Mouse (Mus musculus): ENCODE data around the gene Mst1r. TPM values are rescaled to one million over a fixed set of nuclear protein-coding genes. Genes with fewer than 3 reads are reported as not detected.
A peak's percentile ranks its signal among the peaks of the same experiment; 100 is the strongest.

The Mst1r gene
- total RNA-seq (2021) (1 to 10 TPM; 7.4 to 8.1 TPM), polyA plus RNA-seq (2012; rRNA removed) (34.0 and 41.0 TPM in 2 replicates)
- long read RNA-seq, full-length matches to known transcripts = 2 of 3 reads
- long read RNA-seq, partial matches to known transcripts = 1 of 3 reads
- long read RNA-seq, other reads (novel, unspliced or antisense) = 0 of 3 reads

DNA sequence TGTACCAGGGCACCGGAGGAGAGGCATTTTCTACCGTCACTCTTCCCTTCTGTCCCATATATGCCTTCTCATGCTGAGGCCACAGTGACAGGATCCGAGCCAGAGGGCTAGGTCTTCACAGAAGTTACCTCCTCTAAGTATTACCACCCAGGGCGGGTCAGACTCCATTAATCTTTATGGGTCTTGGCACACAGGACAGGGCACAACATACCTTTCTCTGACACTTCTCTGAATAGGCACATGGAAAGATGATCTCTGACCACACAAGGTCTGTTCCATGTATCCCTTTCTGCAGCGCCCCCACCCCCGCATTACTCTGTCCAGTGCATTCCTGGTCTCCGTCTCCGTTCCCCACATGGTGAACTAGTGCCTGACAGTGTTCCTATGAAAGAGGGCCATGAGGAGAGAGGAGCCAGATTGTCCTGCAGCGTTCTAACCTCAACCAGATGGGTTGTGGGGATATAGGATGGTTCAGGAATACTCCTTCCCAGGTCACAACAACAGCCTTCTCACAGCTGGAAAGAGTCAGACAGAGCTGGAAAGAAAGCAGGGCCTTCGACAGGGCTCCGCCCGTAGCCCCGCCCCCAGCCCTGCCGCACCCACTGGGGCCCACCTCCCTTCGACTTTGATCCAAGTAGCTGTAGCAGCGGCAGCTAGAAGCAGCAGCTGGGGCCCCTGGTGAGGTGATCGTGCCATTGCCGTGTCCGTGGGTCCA is at the start of gene Mst1r:
Mst1r (plus strand) TSS at position 622 of the 715 bp plus-strand sequence.
- peak; percentile 91 for DNase-seq

DNA sequence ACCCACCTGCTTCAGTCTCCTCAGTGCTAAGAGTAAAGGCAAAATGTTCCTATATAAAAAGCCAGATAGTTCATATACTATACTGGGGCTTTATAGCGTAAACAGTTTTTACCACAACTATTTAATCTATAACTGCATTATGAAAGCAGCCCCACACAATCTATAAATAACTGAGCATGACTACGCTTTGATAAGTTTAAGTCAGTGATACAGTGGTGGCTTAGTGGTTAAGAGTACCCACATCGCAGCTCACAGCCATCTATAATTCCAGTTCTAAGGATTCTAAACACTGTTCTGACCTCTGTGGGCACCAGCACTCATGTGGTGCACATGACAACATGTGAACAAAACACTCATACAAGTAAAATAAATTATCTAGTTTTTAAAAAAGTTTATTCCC is 48.3 kb upstream of the Mst1r start:
- DNase-seq = no peak

DNA sequence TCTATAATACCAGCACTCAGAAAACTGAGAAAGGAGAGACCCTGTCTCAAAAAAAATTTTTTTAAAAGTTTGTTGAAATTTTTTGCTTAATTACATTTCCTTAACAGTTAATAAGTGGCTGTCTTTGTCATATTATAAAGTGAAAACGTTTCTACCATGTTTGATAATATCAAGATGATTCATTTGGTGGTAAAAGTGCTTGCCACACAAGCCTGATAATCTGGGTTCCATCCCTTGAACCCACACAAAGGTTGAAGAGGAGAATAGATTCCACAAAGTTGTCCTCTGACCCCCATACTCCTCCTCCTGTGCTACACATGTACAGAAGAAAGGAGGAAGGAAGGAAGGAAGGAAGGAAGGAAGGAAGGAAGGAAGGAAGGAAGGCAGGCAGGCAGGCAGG is 42.2 kb upstream of the Mst1r start:
- no peak for DNase-seq

- no peak for DNase-seq
Observed at GRCm38 (mm10) chr9:107866081-107866480, 40.6 kb upstream of the Mst1r start.

DNA sequence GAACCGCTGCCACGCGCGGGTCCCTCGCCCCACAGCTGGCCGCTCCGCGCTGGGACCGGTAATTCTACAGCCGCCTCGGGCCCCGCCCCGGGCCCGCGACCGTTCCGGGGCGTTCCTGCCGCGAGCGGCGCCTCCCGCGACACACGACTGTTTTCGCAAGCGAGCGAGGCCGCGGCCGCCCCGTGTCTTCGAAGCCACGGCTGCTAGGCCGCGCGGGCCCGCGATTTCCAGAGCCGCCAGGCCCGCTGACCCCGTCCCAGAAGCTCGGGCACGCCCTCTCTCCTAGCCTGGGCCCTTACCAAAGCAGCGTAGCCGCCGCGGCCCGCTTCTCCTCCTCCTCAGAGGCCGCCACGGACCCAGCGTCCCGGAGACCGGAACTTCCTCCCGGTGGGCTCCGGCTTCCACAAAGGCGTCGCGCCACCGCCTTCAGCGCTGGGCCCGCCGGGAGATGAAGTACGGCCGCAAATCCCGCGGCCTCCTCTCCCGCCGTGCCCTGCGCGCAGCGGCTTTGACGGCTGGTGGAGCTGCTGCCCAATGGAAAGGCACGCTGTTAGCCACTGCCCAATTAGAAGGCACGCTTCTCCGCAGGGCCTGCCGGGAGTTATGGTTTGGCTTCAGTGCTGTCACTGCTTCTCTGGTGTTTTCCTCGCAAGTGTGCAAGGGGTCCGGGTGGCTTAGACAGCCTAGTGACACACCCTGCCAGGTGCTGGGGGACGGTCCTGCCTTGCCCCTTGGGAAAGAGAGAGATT is 34.1 kb upstream of the Mst1r start:
- peak; percentile 97 for DNase-seq

GRCm38 (mm10) chr9:107873137-107873536 is 33.5 kb upstream of the Mst1r start, which contains the start of gene Rbm6:
TSS of gene Rbm6 (minus strand) at chr9:107873237.
- no peak for DNase-seq

DNA sequence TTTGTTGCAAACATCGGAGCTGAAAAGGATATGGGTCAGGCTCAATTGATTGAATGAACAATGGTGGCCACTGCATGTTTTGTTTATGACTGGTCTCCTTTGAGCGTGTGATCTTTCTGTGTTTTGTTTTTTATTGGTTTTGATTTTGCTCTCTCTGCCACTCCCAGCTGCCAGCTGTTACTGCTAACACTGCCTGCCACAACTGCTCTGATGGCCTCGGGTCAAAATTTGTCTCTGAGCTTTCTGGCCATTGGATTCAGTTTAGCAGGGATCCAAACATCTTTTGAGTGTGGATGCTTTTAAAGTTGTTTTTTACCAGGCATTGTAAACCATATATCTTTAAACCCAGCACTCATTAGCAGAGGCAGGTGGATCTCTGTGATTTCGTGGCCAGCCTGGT is 26.3 kb upstream of the Mst1r start:
- no peak for DNase-seq

GRCm38 (mm10) chr9:107887804-107888266 is 18.8 kb upstream of the Mst1r start, which contains the start of gene Mon1a:
TSS of gene Mon1a (plus strand) at chr9:107888151.
- DNase-seq = peak; percentile 96

GRCm38 (mm10) chr9:107888267-107888850 is 18.3 kb upstream of the Mst1r start:
- DNase-seq = peak; percentile 44

DNA sequence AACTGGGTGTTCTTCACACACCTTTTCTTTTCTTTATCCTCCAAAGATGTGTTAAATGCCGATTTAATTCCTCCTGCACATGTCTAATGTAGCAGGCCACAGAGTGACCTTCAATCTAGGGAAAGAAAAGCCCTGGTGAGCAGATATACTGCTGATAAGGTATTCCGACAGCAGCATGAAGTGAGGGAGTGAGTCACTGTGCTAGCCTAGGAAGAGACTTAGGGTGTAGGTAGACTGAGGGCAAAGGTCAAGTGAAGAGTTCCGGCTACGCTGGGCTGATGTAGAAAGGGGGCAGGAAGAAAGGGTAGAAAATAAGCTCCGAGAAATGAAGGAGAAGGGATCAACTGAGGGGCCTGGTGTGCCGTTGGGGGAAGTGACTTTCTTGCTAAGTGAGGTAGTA is 16.4 kb upstream of the Mst1r start:
- DNase-seq = no peak

DNA sequence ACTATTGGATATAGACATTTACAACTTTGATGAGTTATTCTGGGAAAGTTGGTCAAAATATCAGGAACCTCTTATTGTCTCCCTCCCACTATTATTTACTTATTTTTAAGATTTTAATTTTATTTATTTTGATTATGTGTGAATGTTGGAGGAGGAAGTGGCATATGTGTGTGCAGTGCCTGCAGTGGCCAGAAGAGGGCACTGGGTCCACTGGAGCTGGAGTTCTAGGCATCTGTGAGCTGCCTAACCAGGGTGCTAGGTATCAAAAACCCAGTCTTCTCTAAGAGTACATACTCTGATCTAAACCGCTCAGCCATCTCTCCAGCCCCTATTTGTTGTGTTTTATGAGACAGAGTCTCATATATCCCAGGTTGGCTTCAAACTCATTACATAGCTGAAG is 15.7 kb upstream of the Mst1r start:
- no peak for DNase-seq

- no peak for DNase-seq
Observed at GRCm38 (mm10) chr9:107898563-107898962, 8.1 kb upstream of the Mst1r start.

DNA sequence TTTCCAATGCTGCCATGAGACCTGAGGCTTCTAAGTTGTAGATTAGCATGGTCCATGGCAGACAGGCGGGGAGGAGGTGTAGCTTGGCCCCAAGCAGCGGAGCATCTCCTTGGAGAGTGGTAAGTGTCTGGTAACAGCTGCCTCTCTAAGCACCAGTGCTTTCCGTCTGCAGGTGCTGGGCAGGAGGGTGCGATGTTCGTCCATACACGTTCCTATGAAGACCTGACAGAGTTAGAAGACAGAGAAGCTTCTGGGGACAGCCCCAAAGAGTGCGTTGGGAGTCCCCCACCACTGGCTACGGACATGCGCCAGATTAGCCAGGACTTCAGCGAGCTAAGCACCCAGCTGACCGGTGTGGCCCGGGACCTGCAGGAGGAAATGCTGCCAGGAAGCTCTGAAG is 6.8 kb upstream of the Mst1r start:
- no peak for DNase-seq

DNA sequence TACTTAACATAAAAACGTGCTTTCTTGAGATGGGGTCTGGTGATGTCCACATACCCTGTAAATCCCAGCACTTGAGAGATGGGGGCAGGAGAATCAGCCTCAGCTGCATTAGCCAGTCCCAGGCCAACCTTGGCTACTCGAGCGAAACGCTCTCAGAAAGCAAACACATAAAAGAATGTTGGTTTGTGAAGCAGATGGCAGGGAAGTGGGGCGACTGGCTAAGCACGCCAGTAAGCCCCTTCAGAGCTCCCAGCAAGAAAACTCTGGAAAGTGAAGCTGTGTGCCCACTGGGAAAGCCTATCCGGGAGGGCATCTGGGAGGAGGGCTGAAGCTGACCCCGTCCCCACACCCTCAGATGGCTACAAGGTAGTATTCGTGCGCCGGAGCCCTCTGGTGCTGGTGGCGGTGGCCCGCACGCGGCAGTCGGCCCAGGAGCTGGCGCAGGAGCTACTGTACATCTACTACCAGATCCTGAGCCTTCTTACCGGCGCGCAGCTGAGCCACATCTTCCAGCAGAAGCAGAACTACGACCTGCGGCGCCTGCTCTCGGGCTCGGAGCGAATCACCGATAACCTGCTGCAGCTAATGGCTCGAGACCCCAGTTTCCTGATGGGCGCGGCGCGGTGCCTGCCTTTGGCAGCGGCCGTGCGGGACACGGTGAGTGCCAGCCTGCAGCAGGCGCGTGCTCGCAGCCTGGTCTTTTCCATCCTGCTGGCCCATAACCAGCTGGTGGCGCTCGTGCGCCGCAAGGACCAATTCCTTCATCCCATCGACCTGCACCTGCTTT is 5.6 kb upstream of the Mst1r start:
- peak; percentile 70 for DNase-seq

DNA sequence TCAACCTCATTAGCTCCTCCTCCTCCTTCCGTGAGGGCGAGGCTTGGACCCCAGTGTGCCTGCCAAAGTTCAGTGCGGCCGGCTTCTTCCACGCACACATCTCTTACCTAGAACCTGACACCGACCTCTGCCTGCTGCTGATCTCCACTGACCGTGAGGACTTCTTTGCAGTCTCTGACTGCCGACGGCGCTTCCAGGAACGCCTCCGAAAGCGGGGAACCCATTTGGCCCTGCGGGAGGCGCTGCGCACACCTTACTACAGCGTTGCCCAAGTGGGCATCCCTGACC is 5.1 kb upstream of the Mst1r start:
- no peak for DNase-seq

DNA sequence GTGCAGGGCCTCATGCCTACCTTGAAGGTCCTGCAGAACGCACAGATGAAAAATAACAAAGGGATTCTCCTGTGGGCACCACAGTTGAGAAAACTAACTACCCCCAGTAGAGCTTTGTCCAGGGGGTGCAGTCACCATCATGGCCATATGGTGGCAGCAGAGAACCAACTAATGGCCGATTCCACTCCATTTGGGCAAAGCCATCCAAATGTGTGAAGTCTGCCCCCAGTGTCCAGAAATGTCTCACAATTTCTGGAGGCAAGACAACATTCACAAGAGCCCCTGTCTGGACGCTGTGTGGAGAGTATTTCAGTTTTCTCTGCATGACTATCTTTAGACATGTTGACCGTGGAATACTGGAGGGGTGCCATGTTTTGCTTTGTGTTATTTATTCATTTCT is 1.9 kb upstream of the Mst1r start:
- DNase-seq = peak; percentile 87

- peak; percentile 42 for DNase-seq
Observed at GRCm38 (mm10) chr9:107906967-107907800, 511 bp downstream of the Mst1r start.

DNA sequence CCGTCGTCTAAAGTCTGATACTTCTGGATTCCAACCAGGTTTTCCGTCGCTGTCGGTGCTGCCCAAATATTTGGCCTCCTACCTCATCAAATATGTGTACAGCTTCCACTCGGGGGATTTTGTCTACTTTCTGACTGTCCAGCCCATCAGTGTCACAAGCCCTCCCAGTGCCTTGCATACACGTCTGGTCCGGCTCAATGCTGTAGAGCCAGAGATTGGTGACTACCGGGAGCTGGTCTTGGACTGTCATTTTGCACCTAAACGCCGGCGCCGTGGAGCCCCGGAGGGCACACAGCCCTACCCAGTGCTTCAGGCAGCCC is 1.1 kb downstream of the Mst1r start:
- peak; percentile 38 for DNase-seq

DNA sequence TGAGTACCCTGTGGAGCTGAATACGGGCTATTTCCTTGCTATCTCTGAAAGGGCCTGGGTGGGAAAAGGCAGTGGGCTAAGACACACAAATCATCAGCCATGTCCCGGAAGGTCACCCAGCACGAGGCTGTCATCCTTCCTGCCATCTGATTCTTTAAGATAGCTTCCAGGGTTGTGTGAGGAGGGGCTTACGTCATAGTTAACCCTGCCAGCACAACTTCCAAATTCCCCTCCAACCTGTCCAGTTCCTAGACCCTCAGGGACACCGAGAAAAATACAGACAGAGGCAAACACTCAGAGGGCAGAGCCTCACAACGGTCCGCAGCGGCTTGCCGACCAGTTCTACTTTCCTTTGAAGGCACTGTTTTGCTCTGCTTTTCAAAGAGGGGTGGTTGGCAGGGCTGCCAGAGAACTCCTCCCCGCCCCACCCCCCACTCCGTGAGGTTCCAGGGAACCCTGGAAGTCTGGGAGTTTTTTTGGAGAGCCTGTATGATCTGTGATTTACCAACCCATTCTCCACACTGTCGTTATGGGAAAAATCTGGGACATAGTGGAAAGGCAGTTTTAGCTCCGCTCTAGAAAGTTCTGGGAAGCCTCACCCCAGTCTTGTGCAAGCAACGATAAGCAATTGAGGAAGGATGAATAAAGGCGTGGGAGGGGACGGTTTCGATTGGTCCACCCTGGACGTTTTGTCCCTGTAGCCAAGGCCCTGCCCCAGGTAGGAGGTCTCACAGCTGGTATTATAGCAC is 1.9 kb downstream of the Mst1r start:
- peak; percentile 76 for DNase-seq

DNA sequence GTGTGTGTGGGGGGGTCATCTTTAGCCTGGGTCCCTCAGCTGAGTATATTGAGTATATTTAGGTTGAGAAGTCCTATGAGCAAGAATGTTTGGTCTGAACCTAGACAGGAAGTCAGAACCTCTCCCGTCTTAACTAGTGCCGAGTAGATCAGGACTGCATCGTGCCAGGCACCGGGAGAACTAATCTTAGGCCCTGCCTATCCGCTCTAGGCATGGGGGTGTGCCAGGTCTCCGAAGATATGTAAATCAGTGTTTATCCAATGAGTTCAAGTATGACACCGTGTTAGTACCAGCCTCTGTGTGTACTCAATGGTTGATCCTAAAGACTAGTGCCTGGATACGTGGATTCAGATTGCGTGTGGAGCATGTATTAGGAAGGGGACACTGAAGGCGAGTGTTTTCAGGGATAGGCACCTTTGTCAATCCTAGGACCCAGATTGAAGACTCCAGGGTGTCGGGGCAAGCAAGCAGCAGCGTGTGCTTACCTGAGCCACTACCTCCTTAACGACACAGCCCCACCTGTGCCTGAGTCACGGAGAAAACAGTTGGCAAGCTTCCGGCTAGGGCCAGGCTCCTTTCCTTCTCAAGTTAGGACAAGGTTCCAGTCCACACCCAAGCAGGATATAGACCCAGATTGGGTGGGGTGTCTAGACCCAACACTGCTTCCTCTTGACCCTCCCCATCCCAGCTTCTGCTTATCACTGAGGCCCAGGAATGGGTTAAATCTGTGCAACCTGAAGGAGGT is 3.5 kb downstream of the Mst1r start:
- no peak for DNase-seq

Measured in adrenal gland, adult 2 months (tissue).